Mouse (Mus musculus) cerebellum, adult 11-12 months (tissue): ENCODE measurements around the gene Hhipl1.
A peak's percentile ranks its signal among the peaks of the same experiment; 100 is the strongest.

ENCODE experiments used
- DNase-seq: peaks from one replicate; pipeline ENCODE4 v3.0.0; 2022

Gene Hhipl1

GRCm38 (mm10) chr12:108278221-108278918, 27.7 kb upstream of the Hhipl1 start:
- peak; percentile 64 for DNase-seq

- DNase-seq, result no peak
These were observed 21.4 kb upstream of the Hhipl1 start for GRCm38 (mm10) chr12:108284455-108285224.

- DNase-seq, result no peak
These were observed 20.7 kb upstream of the Hhipl1 start for GRCm38 (mm10) chr12:108285225-108286011.

GRCm38 (mm10) chr12:108286381-108286780, 19.7 kb upstream of the Hhipl1 start:
- no peak for DNase-seq

DNA sequence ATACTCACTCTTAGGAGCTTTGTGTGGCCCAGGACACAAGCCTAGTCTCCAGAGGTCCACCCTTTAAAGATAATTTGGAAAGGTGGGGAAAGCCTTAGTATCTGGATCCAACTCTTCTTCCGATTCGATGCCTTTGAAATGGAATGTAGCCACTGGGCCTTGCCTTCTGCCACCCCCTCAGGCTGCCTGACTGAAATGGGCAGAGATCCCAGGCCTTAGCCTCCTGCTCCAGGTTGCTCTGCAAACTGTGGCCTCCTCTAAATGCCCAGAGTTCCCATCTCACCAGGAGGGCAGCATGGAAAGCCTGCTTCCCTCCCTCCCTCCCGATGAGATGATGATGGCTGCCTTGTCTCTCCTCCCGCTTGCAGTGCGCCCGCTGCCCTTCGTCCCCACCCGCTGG, 19.1 kb upstream of the Hhipl1 start:
- peak; percentile 71 for DNase-seq

- no peak for DNase-seq
These were observed 17.8 kb upstream of the Hhipl1 start for GRCm38 (mm10) chr12:108288127-108288880.

- no peak for DNase-seq
These were observed 13.7 kb upstream of the Hhipl1 start for GRCm38 (mm10) chr12:108292419-108292818.

DNA sequence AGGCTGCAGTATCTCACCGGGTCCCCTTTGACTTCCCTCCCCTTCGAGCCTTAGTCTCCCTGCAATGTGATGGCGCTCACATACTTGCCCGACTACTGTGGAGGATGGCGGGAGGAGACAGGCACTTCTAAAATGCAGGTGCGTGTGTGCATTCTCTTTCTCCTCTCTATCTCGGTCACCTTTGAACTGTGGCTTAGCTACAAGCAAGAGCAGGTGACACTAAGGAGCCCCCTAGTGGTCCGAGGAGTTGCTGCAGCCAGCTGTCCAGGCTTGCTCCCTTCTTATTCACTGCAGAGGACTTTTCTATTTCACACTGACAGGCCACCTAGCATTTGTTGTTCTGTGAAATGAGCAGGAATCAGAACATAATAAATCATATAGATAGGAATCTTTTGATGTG, 13.1 kb upstream of the Hhipl1 start:
- DNase-seq, result peak; percentile 75

DNA sequence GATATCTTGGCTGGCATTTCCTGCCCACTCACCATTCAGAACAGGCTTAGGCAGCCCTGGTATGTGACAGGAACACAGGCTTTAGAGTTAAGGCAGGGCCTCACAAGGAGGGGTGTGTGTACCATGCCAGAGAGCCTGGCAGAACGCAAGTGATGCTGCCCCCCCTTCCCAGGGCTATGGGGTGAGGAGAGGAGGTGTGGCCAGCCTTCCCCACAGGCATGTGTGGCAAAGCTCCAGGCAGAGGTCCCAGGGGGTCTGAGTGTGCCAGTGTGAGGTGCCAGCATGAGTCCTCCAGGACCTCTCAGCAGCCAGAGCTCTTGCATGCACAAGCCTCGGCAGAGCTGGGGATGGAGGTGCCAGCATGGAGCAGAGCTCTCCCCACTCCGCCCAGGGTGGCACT, 11.4 kb upstream of the Hhipl1 start:
- DNase-seq, result no peak

DNA sequence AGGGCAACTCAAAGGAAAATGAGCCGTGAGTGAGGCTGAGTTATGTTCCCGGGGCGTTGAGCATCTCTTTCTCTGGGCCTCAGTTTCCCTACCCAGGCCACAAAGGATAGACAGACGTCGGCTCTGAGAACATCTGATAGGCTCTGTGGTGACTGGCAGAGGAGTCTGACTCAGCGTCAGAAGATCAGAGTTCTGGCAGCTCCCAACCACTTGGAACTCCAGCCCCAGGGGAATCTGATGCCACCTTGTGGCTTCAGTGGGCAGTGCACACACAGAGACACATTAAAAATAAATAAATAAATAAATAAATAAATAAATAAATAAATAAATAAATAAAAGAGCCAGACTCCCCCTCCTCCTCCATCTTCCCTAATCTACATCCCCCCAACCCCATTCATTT, 9.0 kb upstream of the Hhipl1 start:
- no peak for DNase-seq

DNA sequence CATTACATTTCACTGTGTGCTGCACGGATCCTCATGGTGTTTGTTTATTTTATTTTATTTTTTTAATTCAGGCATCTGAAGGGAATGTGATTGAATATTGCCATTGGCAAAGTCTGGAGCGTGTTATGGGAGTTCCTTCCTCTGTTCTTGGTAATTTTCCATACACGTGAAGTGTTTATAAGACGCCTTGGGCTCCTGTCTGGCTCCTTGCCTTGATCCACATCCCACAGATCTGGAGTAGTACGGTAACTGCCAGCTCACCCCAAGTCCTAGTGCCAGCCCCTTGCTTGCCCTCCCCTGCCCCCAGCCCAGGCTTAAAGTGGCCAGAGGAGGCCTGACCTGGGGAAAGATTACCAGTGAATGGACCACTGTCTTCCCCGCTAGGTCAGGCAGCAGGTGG, 5.1 kb upstream of the Hhipl1 start:
- DNase-seq, result no peak

DNA sequence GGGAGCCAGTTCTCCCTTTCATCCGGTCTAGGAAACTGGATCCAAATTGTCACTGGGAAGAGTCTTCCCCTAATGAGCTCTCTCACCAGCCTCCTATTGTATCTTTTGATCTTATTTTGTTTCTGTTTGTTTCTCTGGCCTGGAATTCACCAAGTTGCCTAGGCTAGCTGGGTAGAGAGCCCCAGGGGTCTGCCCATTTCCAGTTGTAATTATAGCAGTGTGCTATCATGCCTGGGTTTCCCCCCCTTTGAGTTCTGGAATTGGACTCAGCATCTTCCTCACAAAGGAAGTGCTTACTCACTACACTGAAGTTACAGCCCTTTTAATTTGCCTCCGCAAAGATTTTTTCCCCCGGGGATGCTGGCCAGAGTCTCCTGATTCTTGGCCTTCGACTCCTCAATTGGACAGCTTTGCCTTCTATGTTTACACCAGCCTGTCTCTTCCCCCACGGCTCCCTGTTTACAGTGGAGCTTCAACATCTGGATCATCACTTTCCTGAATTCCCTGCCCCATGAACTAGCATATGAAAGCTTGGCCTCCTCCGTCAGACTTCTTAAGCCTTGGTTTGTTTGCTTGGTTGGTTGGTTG, 2.2 kb upstream of the Hhipl1 start:
- DNase-seq, result no peak

- DNase-seq, result no peak
These were observed 898 bp upstream of the Hhipl1 start for GRCm38 (mm10) chr12:108305172-108305571.

GRCm38 (mm10) chr12:108307553-108307952, 1.5 kb downstream of the Hhipl1 start:
- no peak for DNase-seq

DNA sequence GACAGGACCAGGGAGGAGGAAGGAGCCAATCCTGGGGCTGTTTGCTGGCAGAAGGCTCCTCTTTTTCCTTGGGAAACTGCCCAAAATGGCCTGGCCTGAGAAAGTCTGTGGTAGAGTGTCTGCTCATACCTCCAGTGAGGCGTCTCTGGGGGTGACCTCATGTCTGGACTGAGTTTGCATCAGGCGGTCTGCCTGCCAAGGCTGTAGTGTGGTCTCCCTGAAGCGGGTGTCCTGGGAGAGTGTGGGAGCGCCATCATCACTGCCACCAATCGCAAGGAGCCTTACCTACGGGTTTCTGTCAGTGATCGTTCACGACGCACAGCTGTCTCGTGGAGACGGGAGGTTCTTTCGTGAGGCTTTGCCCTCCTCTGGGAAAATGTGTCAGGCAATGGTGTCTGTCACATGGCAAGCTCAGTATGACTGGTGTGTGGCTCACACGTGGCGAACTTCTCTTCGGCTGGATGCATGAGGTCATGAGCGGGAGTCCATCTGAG, 2.3 kb downstream of the Hhipl1 start:
- DNase-seq, result no peak

GRCm38 (mm10) chr12:108309116-108309794, 3.2 kb downstream of the Hhipl1 start:
- no peak for DNase-seq

GRCm38 (mm10) chr12:108310041-108310440, 4.0 kb downstream of the Hhipl1 start:
- DNase-seq, result no peak

- DNase-seq, result no peak
These were observed 4.5 kb downstream of the Hhipl1 start for GRCm38 (mm10) chr12:108310456-108311027.

DNA sequence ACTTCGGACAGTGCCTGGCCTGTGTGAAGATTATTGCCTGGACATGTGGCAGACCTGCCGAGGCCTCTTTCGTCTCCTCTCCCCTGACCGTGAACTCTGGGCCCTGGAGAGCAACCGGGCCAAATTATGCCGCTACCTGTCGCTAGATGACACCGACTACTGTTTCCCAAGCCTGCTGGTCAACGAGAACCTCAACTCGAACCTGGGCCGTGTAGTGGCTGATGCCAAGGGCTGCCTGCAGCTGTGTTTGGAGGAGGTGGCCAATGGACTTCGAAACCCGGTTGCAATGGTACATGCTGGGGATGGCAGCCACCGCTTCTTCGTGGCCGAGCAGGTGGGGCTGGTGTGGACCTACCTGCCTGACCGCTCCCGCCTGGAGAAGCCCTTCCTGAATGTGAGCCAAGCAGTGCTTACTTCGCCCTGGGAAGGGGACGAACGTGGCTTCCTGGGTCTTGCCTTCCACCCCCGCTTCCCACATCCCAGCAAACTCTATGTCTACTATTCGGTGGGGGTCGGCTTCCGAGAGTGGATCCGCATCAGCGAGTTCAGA, 5.7 kb downstream of the Hhipl1 start:
- DNase-seq, result no peak

GRCm38 (mm10) chr12:108312432-108312851, 6.4 kb downstream of the Hhipl1 start:
- no peak for DNase-seq

- DNase-seq, result no peak
These were observed 7.2 kb downstream of the Hhipl1 start for GRCm38 (mm10) chr12:108313244-108313772.
